Mouse (Mus musculus) left cerebral cortex, adult 9 months (tissue): Measurements from ENCODE around the gene Il34.

Source experiments
- DNase-seq, 2 experiments: peaks; one replicate each; pipeline ENCODE4 v3.0.0; 2022; ENCODE audit warnings: low spot score in 2 of 2

Il34 gene

DNA sequence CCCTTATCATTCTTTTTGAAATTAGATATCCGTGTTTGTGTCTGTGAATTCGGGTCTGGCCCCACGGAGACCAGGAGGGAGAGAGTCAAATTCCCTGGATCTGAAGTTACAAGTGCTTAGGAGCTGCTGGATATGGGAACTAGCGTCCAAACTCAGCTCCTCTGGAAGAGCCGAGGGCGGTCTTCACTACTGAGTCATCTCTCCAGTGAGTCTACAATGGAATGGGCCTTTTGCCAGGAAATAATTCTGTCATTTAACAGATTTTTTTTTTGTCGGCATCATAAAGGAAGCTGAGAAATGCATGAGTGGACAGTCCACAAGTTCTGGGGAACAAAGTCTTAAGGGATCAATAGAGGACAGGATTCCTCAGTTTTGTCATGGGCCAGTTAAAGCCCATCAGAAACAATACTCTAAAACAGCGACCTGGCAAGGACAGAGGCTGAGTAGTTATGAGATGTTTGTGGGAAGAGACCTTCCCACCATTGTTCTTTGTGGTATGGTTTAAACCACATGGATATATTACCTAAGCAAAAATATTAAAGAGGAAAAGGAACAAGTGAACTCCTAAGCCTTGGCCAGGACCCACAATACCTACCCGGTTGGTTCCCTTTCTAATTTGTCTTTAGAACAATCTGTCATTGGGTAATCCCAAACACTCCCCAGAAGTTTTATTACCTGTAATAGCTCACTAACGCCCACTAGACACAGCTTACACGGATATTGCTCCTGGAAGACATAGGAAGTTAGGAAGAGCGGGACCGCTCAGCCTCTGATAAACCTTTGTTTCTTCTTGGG lies 25.6 kb downstream of the Il34 start:
- DNase-seq, result peak in 1 of 2 experiments; percentile 26

DNA sequence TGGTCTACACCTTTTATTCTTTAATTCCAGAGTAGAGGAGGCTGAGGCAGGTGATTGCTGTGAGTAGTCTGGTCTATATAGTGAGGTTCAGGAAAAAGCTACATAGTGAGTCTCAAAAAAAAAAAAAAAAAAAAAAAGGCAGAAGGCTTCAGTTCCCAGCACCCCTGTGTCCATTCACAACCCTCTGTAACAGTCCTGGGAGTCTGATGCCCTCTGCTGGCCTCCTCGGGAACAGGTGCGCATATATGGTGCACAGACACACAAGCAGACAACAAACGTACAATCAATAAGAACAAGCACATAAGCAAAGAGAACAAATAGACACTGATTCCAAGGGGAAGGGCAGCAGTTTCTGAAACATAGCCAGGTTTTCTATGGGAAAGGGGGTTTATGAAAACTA lies 29.4 kb downstream of the Il34 start:
- DNase-seq, result no peak

DNA sequence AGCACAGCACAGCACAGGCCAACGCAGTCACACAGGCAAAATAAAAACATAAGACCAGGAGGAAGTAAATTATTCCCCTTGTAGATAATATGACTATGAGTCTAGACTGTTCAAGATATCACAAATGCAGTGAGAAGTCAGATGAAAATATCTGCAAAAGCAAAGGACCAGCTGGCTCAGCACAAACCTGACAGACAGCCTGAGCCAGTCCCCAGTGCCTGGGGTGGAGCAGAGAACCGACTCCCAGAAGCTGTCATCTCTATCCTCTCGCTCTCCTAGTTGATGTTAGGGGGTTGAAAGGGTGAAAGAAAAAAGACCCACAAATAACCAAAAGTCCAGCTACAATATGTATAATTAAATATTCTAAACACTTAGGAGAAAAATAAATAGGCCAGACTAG lies 30.0 kb downstream of the Il34 start:
- no peak for DNase-seq

DNA sequence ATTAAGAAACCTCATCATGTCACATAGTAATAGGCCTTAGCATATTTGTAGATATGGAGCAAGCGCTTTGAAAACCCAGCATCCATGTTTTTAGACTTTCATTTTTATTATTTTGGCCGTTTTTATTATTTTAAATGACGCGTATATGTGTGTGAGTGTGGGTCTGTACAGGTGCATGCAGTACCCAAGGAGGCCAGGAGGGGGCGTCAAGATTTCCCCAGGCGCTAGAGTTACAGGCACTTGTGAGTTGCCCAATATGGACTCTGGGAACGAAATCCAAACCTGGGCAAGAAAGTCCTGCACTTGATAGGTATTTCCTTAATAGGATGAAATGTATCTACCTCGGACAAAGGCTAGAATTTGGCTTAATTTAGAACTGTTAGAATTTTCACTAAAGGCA lies 30.4 kb downstream of the Il34 start:
- DNase-seq, result no peak

DNA sequence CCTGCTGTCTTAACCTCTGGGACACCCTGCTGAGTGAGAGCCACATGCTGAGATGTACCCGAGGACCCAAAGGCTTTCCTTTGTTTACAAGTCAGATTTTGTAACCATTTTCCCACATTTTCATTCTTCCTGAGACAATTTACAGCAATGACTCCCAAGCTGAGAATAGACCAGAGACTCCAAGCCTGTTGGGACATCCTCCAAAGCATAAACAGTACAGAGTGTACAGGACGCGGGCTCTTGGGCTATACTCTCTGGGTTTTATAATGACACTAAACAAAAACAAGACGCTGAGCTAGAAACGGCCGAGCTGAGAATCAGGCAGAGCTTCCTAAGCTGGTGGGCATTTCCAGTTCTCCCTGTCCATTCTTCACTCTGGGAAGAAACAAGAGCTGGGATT lies 31.0 kb downstream of the Il34 start:
- no peak for DNase-seq

DNA sequence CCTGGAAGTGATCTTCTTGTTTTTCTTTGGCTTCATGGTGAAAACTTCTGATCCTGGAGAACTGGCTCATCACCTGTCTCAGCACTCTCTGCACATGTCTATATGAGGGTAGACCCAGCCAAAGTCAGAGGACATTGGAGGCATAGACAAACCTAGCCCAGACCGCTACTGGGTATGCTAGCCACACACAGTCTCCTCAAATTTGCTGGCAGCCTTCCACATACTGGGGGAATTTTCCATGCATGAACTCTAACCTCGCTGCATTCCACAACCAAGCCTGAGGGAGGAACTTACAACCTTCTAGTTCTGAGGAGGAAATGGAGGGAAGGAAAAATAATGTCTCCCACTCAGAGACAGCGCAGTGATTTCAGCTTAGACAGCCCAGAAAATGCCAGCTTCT lies 31.7 kb downstream of the Il34 start:
- DNase-seq, result no peak

DNA sequence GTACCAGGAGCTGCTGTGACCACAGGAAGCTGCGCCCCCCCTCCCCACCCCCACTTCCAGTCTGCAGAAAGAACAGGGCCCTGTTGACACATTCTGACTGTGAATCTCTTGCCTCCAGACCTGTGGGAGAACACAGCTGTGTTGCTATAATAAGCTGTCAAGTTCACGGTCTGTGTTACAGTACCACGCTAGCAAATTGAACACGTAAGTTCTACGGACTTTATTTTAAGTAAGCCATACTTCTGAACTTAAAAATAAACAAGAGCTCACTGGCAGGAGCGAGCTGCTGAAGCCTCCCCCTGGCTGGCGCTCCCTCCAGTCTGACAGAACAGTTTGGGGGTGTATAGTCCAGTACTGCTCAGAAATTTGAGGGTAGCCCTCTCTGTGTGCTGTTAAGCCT lies 33.3 kb downstream of the Il34 start:
- DNase-seq, result peak; percentile 49 to 63

DNA sequence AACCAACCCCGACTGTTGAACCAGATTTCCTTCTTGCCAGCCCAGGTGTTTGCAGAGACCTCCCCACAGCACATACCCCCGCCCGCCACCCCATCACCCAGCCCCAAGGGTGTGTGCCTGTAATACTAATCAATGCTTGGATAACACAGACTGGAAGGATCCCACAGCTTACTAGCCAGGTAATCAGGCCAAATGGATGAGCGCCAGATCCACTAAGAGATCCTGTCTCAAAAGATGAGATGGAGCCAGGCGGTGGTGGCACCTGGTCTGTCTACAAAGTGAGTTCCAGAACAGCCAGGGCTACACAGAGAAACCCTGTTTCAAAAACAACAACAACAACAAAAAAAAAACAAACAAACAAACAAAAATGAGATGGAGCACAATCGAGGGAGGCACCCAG lies 38.5 kb downstream of the Il34 start:
- no peak for DNase-seq

DNA sequence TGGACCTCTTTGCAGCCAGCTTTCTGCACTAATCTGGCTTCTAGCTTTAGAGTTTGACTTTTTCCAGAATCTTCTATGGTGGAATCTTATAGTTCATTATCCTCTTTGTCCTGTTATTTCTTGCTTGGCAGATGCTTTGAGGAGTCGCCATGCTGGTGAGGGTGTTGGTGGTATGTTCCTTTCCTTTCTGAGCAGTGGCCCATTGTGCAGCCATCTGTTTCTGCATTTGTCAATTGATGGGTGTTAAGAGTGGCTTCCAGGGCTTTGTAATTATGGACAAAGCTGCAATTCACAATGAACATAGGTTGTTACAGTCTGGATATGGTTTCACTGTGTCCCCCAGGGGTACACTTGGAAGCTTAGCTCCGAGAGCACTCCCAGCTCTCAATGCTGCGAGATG lies 41.1 kb downstream of the Il34 start:
- peak in 1 of 2 experiments; percentile 28 for DNase-seq

DNA sequence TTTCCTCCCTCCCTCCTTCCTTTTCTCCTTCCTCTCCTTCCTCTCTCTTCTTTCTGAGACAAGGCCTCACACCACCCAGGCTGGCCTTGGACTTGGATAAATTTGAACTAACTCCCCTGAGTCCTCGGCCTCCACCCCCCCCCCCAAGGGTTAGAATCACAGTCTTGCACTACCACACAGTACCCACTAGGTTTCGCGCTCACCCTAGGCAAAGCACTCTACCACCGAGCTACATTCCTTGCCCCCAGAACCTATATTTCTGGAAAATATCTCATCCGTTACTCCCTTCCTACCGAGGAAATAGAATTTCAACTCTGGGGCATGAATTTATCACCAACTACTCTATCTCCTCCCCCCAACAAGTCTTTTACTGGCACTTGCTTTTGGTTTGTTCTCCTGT lies 43.7 kb downstream of the Il34 start:
- DNase-seq, result no peak

DNA sequence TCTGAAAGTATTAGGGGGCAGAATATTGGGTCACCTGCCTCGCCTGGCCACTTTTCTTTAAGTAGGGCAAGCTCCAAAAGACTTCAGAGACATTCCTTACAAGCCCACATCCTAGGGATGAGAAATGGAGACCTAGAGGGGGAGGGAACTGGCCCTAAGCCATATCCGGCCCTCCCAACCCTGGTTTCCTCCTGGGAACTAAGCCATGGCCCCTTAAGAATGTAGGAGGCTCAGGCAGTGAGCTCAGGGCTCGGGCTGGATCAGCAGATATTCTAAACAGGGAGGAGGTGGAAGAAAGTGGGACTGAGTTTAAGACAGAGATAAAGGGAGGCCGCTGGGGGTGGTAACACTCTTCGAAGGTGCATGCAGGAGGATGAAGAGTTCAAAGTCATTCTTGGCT lies 44.5 kb downstream of the Il34 start:
- no peak for DNase-seq

DNA sequence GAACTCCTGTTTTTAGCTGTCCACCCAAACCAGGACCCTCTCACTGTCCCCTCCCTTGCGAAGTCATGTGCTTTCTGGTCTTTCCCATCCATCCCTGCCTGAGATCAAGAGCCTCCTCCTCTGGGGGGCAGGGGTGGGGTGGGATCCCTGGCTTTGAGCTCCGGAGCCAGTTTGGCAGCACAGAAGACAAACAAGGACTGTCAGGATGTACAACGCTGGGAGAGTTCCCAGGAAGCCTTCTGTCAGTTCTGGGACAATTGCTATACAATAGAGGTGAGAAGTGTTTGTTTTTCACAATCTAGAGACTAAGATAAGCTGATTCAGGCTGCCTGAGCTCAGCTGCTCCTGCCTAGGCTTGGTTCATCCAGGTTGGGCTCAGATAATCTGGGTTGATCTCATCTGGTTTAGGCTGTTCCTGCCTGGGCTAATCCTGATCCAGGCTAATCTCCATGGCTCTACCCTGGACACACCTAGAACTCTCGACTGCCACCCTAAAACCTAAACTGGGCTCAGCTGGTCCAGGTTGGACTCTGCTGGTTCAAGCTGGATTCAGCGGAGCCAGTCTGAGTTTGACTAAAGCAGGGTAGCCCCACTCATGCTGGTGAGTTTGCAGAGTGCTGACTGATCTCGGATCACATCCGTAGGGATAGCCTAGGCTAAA lies 45.3 kb downstream of the Il34 start:
- DNase-seq, result no peak

DNA sequence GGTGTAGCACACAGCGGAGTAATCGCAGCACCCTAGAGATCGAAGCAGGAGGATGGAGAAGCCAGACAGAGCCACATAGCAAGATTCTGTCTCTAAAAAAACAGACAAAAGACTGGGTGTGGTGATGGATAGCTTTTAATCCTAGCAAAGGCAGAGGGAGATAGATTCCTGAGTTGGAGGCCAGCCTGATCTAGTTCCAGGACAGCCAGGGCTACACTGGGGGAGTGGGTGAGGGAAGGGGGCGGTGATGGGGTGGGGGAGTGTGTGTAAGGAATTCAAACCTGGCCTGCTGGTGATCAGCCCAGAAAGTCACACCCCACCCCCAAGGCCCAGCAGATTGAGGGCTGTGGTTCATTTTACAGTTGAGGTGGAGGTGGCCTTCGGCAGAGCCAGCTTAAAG lies 49.5 kb downstream of the Il34 start:
- no peak for DNase-seq

DNA sequence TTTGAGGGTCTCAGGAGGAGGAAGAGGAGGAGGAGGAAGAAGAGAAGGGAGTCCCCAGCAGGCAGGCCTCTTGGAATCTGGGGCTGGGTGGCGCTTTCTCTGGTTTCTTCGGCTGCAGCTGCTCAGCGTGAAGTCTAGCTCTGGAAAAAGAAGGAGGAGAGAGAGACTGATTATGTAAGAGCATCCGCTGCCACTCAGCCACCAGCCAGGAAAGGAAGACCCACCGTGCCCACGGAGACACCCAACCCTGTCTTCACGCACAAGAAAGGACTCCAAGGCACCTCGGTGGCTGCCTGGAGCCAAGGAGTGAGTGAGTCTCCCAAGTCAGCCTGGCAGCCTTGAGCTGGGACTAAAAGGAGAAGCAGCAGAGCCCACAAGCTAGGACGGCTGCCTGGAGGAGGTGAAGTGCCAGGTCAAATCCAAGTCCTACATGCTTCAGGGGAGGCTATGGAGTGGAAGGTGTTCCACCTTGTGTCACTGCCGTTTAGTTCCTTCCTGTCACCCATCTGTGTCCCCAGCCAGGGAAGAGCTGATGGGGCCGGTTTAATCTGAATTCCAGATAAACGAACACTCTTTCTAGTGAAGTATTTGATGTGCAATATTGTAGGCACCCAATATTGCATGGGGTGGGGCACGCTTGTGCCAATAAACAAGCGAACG lies 50.1 kb downstream of the Il34 start:
- peak; percentile 66 to 82 for DNase-seq

DNA sequence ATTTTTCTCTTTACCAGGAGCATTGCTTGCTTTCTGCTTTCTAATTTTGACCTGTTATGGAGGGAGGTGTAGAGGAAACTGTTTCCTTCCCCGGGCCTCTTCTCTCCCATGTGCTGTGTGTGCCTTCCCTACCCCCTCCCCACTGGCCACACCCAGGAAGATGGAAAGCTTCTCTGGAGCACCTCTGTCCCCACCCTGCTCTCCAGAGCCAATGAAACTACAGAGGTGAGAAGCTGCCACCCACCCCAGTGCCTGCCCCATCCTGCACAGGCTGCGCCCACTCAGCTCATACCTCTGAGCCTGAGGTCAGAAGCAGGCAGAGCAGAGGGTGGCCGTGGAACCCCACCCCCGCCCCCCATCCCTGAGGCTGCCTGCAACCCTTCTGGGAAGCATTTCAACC lies 51.0 kb downstream of the Il34 start:
- DNase-seq, result peak; percentile 50 to 57

DNA sequence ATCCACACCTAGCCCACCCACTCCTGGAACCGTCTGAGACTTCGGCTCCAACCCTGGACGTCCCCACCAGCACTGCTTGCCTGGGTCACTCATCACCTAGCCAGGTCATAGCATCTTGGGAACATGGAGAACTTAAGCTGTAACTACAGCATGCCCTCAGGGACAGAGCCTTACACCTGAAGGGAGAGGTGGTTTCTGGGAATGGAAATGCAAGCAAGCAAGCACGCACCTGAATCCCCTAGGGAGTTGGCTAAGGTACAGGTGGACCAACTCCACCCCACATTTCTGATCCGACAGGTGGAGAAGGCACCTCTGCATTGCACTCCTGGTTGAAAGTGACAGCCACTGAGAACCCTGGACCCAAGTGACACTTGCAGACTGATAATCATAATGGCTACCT lies 54.2 kb downstream of the Il34 start:
- DNase-seq, result no peak

DNA sequence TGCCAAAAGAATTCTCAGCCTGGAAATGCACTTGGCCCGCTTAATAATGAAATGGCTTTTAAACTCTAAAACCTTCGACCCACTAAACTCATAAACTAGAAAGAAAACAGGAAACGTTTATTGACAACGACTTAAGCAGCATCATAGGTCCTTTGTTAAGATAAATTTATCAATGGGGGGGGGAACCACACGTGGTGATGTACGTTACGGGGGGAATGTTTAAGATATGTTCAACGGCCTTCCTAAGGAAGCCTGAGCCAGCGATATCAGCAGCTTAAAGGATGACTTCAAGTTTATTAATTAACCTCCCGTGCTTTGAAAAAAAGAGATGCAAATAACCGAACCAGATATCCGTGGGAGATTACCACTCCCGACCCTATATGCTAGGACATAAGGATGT lies 55.5 kb downstream of the Il34 start:
- no peak for DNase-seq

DNA sequence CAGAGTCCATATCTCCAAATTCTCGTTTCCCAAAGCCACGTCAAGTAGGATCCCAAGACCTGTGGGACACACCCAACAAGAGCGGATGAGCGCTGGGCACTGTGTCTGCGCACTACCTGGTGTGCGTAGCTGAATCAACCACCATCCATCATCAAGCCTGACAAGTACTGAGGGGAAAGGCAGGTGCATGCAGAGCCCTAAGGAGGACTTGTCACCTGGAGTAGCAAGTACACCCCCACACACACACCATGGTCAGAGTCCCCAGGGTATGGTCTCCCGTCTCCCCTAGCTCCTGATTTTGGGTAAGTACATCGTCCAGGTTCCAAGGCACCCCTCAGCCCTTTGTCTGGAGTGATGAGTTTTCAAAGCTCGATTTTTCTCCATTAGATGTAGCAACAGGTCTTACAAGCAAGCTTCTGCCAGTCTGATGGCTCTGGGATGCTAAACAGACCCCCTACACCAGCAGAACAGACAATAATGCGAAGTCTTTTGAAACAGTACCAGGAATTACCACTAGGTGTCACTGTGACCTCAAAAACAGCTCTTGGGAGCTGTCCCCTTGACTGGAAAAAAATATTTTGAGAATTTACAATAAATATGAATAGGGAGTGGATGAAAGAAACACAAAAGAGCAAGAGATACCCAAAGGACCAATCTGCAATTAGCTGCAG lies 56.1 kb downstream of the Il34 start:
- peak in 1 of 2 experiments; percentile 52 for DNase-seq

DNA sequence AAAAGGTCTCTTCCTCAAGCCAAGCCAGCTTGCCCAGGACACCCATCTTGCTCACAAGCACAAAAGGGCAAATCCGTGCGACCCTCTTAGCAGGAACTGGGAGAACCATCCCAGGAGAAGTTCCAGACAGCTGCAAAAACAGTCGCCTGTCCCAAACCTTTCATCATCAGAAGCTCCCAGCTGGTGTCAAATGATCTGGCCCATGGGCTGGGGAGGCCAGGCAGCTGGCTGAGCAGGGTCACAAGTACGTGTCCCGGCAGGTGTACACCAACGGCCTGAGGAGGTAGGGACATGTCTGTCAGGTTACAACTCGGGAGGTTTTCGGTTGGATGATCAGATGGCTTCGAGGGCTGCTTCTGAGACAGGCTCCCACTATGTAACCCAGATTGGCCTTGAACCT lies 59.1 kb downstream of the Il34 start:
- no peak for DNase-seq

DNA sequence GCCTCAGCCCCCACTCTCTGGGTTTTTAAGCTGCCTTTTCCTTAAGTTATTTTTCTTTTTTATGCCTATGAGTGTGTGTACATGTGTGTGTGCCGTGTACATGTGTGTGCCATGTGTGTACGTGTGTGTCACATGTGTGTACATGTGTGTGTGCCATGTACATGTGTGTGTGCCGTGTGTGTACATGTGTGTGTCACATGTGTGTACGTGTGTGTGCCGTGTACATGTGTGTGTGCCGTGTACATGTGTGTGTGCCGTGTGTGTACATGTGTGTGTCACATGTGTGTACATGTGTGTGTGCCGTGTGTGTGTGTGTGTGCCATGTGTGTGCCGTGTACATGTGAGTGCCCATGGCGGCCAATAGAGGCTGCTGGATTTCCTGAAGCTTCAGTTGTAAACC lies 60.6 kb downstream of the Il34 start:
- DNase-seq, result no peak

DNA sequence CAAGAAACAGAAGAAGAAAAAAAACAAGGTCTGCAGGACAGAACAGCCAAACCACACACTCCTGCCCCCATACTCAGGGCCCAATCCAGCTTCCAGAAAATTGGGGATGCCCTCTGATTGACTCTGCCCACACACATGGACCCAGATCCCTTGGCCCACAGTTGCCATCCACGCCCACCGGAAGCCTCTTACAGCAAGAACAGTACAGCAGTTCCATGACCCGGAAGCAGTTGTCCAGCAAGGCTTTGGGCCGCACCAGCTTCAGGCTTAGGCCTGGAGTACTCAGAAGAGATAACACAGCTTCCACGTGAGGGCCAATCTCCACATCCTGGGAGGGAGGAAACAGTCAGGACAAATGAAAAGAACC lies 63.3 kb downstream of the Il34 start:
- DNase-seq, result no peak

DNA sequence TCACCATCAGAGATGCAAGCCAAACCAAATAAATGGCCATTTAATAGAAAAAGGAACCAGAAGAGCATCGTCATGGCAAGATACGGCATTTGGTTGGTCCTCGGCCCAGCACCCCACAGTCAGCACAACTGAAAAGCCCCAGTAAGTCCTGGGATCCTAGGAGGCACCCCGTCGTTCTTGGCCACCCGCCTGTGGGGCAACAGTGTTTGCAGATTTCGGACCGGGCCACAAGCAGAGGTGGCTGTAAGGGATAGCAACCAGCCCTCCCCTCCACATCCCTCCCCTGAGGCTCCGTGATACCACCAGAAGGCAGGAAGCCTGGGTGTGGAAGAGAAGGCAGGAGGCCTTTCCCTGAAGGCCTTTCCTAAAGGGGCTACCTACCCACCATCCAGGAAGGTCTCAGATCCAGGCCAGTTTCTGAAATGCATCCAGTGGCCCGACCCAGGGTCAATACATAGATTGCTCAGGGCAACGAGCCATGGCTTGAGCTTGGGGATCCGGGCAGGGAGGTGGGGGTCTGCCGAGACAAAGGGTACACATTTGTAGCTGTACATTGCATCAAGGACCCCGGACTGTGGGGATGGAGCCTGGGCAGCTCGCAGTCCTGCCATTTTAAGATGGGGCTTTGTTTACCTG lies 63.8 kb downstream of the Il34 start:
- no peak for DNase-seq
